Mouse (Mus musculus) embryonic facial prominence, embryonic 14.5 days (tissue): ENCODE measurements at regions not wholly inside any gene's neighbourhood (a gene's known extent, or its start where the extent isn't known, plus 50 kb on each side); places are given as distances from the start of the nearest gene placed in this dataset.

Experiments used
- ATAC-seq: fragments of 200-750 bp; cut with Nextera tagmentation; 2 replicates; pipeline ENCODE4 v1.8.0; 2017; ENCODE audit warnings: low read depth, moderate number of reproducible peaks, moderate TSS enrichment
- DNase-seq: peaks from one replicate; pipeline ENCODE4 v3.0.0-alpha.2; 2015; ENCODE audit warnings: low spot score
- H3K27ac ChIP-seq: fragments of 300-500 bp; sonication (generic); replicated peaks from 2 replicates; pipeline ENCODE4 v1.5.1; 2014; ENCODE audit warnings: low read depth, mild to moderate bottlenecking, low read length, moderate library complexity
- H3K27me3 ChIP-seq: fragments of 300-500 bp; sonication (generic); replicated peaks from 2 replicates; pipeline ENCODE4 v1.6.1; 2014; ENCODE audit warnings: low read length; ENCODE audit not compliant: control insufficient read depth, insufficient read depth
- H3K36me3 ChIP-seq: fragments of 300-500 bp; sonication (generic); 2 replicates; pipeline ENCODE4 v1.6.1; 2014; ENCODE audit warnings: low read length, mixed read lengths; ENCODE audit not compliant: control insufficient read depth, insufficient read depth
- H3K4me1 ChIP-seq: fragments of 300-500 bp; sonication (generic); 2 replicates; pipeline ENCODE4 v1.6.1; 2014; ENCODE audit warnings: antibody characterized with exemption, low read length; ENCODE audit not compliant: control insufficient read depth, insufficient read depth
- H3K4me2 ChIP-seq: fragments of 300-500 bp; sonication (generic); 2 replicates; pipeline ENCODE4 v1.6.1; 2014; ENCODE audit warnings: low read depth, mild to moderate bottlenecking, low read length, moderate library complexity, mixed read lengths
- H3K4me3 ChIP-seq: fragments of 300-500 bp; sonication (generic); 2 replicates; pipeline ENCODE4 v1.5.1; 2014; ENCODE audit warnings: low read depth, mild to moderate bottlenecking, low read length
- H3K9ac ChIP-seq: fragments of 300-500 bp; sonication (generic); 2 replicates; pipeline ENCODE4 v1.6.1; 2014; ENCODE audit warnings: low read depth, mild to moderate bottlenecking, low read length, moderate library complexity, mixed read lengths
- H3K9me3 ChIP-seq: fragments of 300-500 bp; sonication (generic); 2 replicates; pipeline ENCODE4 v1.6.1; 2016; ENCODE audit warnings: low read length; ENCODE audit not compliant: control insufficient read depth
- WGBS: fragments of 180-500 bp; shearing (Covaris S2); extraction: QIAGEN DNeasy Blood & Tissue Kit; methylation state at CpG from one replicate; pipeline ENCODE4 v1.1.7; 2014; 5-methylcytosine and 5-hydroxymethylcytosine counted together

DNA sequence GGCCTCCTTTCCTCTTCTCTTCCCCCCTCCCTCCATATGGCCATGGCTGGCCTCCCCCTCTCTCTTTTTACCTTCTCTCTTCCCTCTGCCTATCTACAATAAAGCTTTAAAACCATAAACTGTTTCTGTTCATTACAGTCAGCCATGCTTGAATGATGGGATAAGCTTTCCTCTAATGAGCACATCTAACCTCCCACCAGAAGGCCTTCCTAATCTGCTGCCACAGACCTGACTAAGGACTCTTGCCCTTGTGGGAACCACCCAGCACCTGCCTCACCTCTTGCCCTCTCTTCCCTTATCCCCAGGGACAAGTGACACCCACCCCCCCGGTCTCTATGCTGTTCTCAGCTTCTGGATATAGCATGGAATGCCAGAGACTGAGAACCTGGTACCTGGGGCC, 1464.6 kb upstream of the Slc7a12 start:
- no peak overlapping the region for H3K4me3 ChIP-seq
- no peak overlapping the region for H3K27ac ChIP-seq
- ATAC-seq (peak; percentile 82), DNase-seq (peak; percentile 2)
- no peak overlapping the region for H3K9ac ChIP-seq
- H3K36me3 ChIP-seq, result no peaks in the 10 kb centered on the region
- H3K27me3 ChIP-seq, result no peaks in the 10 kb centered on the region
- no peak overlapping the region for H3K4me2 ChIP-seq
- 67% methylated on average over 1 of the region's 1 CpGs for WGBS
- H3K9me3 ChIP-seq, result peaks cover 5% of the 10 kb centered on the region; the same call in 1 of the 2 replicates
- H3K4me1 ChIP-seq, result no peaks in the 10 kb centered on the region
